Mouse (Mus musculus) midbrain, embryonic 13.5 days (tissue): ENCODE measurements around the gene Map4k4. TPM values are rescaled to one million over a fixed set of nuclear protein-coding genes. Genes with fewer than 3 reads are reported as not detected.

Source experiments
- ATAC-seq: fragments of 200-750 bp; cut with Nextera tagmentation; 2 replicates; pipeline ENCODE4 v1.8.0; 2017; ENCODE audit warnings: mild to moderate bottlenecking, moderate TSS enrichment, moderate library complexity
- H3K27ac ChIP-seq: fragments of 300-500 bp; sonication (generic); 2 replicates; pipeline ENCODE4 v1.5.1; 2015; ENCODE audit warnings: inconsistent platforms, mild to moderate bottlenecking, moderate library complexity
- H3K27me3 ChIP-seq: fragments of 300-500 bp; sonication (generic); 2 replicates; pipeline ENCODE4 v1.6.1; 2015; ENCODE audit warnings: mild to moderate bottlenecking, inconsistent platforms
- H3K36me3 ChIP-seq: fragments of 300-500 bp; sonication (generic); 2 replicates; pipeline ENCODE4 v1.6.1; 2015; ENCODE audit warnings: mild to moderate bottlenecking, inconsistent platforms
- H3K4me1 ChIP-seq: fragments of 300-500 bp; sonication (generic); replicated peaks from 2 replicates; pipeline ENCODE4 v1.6.1; 2015; ENCODE audit warnings: inconsistent platforms
- H3K4me2 ChIP-seq: fragments of 300-500 bp; sonication (generic); replicated peaks from 2 replicates; pipeline ENCODE4 v1.6.1; 2015; ENCODE audit warnings: moderate library complexity, mild to moderate bottlenecking, inconsistent platforms
- H3K4me3 ChIP-seq: fragments of 300-500 bp; sonication (generic); replicated peaks from 2 replicates; pipeline ENCODE4 v1.5.1; 2015; ENCODE audit warnings: mild to moderate bottlenecking, inconsistent platforms
- H3K9ac ChIP-seq: fragments of 300-500 bp; sonication (generic); replicated peaks from 2 replicates; pipeline ENCODE4 v1.6.1; 2015; ENCODE audit warnings: mild to moderate bottlenecking, inconsistent platforms
- H3K9me3 ChIP-seq: fragments of 300-500 bp; sonication (generic); 2 replicates; pipeline ENCODE4 v1.6.1; 2016; ENCODE audit warnings: mild to moderate bottlenecking, inconsistent platforms
- WGBS: fragments of 180-500 bp; shearing (Covaris S2); methylation state at CpG from one replicate; pipeline ENCODE4 v1.1.7; 2015; 5-methylcytosine and 5-hydroxymethylcytosine counted together
- polyA plus RNA-seq: library from polyadenylated mRNA; unstranded; fragments of >200 nt; fragmentation: Nextera tagmentation; extraction: Ambion mirVana; gene quantifications from 2 replicates; pipeline ENCODE4 v1.2.1, GENCODE M21; 2015

Gene Map4k4
- polyA plus RNA-seq, 1 experiment from 2014 or later = 58.2 TPM

- ATAC-seq = no peak
- Histone ChIP-seq H3K4me1 (peaks cover 43% of the 10 kb centered on the region), H3K36me3 (peaks cover 45% of the 10 kb centered on the region), H3K27ac (no peak overlapping the region), H3K4me3 (no peak overlapping the region), H3K27me3 (no peaks in the 10 kb centered on the region), H3K9ac (no peak overlapping the region), H3K9me3 (no peaks in the 10 kb centered on the region), H3K4me2 (no peak overlapping the region)
- 88% methylated on average over 4 of the region's 4 CpGs for WGBS
Observed at GRCm38 (mm10) chr1:39973911-39974310, 73.2 kb downstream of the Map4k4 start.

- peaks cover 42% of the 10 kb centered on the region for H3K4me1 ChIP-seq
- no peak overlapping the region for H3K4me2 ChIP-seq
- 91% methylated on average over 2 of the region's 2 CpGs for WGBS
- no peak overlapping the region for H3K4me3 ChIP-seq
- H3K36me3 ChIP-seq = peaks cover 56% of the 10 kb centered on the region
- ATAC-seq = no peak
- no peak overlapping the region for H3K9ac ChIP-seq
- no peaks in the 10 kb centered on the region for H3K9me3 ChIP-seq
- H3K27ac ChIP-seq = no peak overlapping the region
- no peaks in the 10 kb centered on the region for H3K27me3 ChIP-seq
Observed at GRCm38 (mm10) chr1:39975005-39975404, 74.3 kb downstream of the Map4k4 start.

GRCm38 (mm10) chr1:39976107-39976506 lies 75.4 kb downstream of the Map4k4 start:
- WGBS = 96% methylated on average over 2 of the region's 2 CpGs
- Histone ChIP-seq H3K36me3 (peaks cover 67% of the 10 kb centered on the region), H3K27me3 (no peaks in the 10 kb centered on the region), H3K27ac (no peak overlapping the region), H3K4me2 (no peak overlapping the region), H3K4me3 (no peak overlapping the region), H3K9me3 (no peaks in the 10 kb centered on the region), H3K9ac (no peak overlapping the region), H3K4me1 (peaks cover 40% of the 10 kb centered on the region)
- ATAC-seq = no peak

GRCm38 (mm10) chr1:39976847-39977744 lies 76.4 kb downstream of the Map4k4 start:
- 72% methylated on average over 11 of the region's 11 CpGs for WGBS
- H3K4me3 ChIP-seq = no peak overlapping the region
- H3K36me3 ChIP-seq = peaks cover 76% of the 10 kb centered on the region
- no peak overlapping the region for H3K9ac ChIP-seq
- H3K4me1 ChIP-seq = peaks cover 40% of the 10 kb centered on the region
- peak overlapping the region; percentile 48 for H3K27ac ChIP-seq
- H3K4me2 ChIP-seq = no peak overlapping the region
- peak; percentile 57 for ATAC-seq
- no peaks in the 10 kb centered on the region for H3K9me3 ChIP-seq
- no peaks in the 10 kb centered on the region for H3K27me3 ChIP-seq

- WGBS = 90% methylated on average over 20 of the region's 20 CpGs
- H3K27me3 ChIP-seq = no peaks in the 10 kb centered on the region
- no peak overlapping the region for H3K27ac ChIP-seq
- no peak for ATAC-seq
- no peak overlapping the region for H3K4me2 ChIP-seq
- H3K36me3 ChIP-seq = peaks cover 86% of the 10 kb centered on the region
- no peaks in the 10 kb centered on the region for H3K9me3 ChIP-seq
- H3K4me3 ChIP-seq = no peak overlapping the region
- no peak overlapping the region for H3K9ac ChIP-seq
- peaks cover 27% of the 10 kb centered on the region for H3K4me1 ChIP-seq
Observed at GRCm38 (mm10) chr1:39978781-39979486, 78.2 kb downstream of the Map4k4 start.

GRCm38 (mm10) chr1:39980314-39981290 lies 79.9 kb downstream of the Map4k4 start:
- H3K9me3 ChIP-seq = no peaks in the 10 kb centered on the region
- peaks cover 87% of the 10 kb centered on the region for H3K36me3 ChIP-seq
- no peak overlapping the region for H3K4me2 ChIP-seq
- no peaks in the 10 kb centered on the region for H3K27me3 ChIP-seq
- H3K4me3 ChIP-seq = no peak overlapping the region
- 89% methylated on average over 15 of the region's 15 CpGs for WGBS
- H3K9ac ChIP-seq = no peak overlapping the region
- H3K4me1 ChIP-seq = peaks cover 27% of the 10 kb centered on the region
- ATAC-seq = 0 out of 2 replicates have a peak, but pooled peaks have one; percentile 6
- no peak overlapping the region for H3K27ac ChIP-seq

- WGBS = 80% methylated on average over 3 of the region's 3 CpGs
- H3K4me3 ChIP-seq = no peak overlapping the region
- no peak overlapping the region for H3K27ac ChIP-seq
- H3K9me3 ChIP-seq = no peaks in the 10 kb centered on the region
- ATAC-seq = no peak
- H3K36me3 ChIP-seq = peaks cover 88% of the 10 kb centered on the region
- no peaks in the 10 kb centered on the region for H3K27me3 ChIP-seq
- H3K4me1 ChIP-seq = peaks cover 18% of the 10 kb centered on the region
- H3K9ac ChIP-seq = no peak overlapping the region
- H3K4me2 ChIP-seq = no peak overlapping the region
Observed at GRCm38 (mm10) chr1:39981970-39982369, 81.3 kb downstream of the Map4k4 start.

GRCm38 (mm10) chr1:39982727-39983487 lies 82.2 kb downstream of the Map4k4 start:
- Histone ChIP-seq H3K27ac (peak overlapping the region; percentile 39), H3K9ac (no peak overlapping the region), H3K27me3 (no peaks in the 10 kb centered on the region), H3K4me1 (peaks cover 13% of the 10 kb centered on the region; the same call in 1 of the 2 replicates), H3K36me3 (peaks cover 85% of the 10 kb centered on the region), H3K4me2 (no peak overlapping the region), H3K4me3 (no peak overlapping the region), H3K9me3 (no peaks in the 10 kb centered on the region)
- ATAC-seq = peak; percentile 38; the same call in 1 of the 2 replicates
- WGBS = 74% methylated on average over 13 of the region's 13 CpGs

GRCm38 (mm10) chr1:39984331-39984730 lies 83.6 kb downstream of the Map4k4 start:
- Histone ChIP-seq H3K27me3 (no peaks in the 10 kb centered on the region), H3K4me2 (no peak overlapping the region), H3K36me3 (peaks cover 84% of the 10 kb centered on the region), H3K4me3 (no peak overlapping the region), H3K4me1 (peaks cover 6% of the 10 kb centered on the region; the same call in 1 of the 2 replicates), H3K9me3 (no peaks in the 10 kb centered on the region), H3K9ac (no peak overlapping the region), H3K27ac (no peak overlapping the region)
- ATAC-seq = 0 out of 2 replicates have a peak, but pooled peaks have one; percentile 12
- WGBS = 90% methylated on average over 9 of the region's 9 CpGs

- H3K9ac ChIP-seq = no peak overlapping the region
- no peaks in the 10 kb centered on the region for H3K27me3 ChIP-seq
- H3K27ac ChIP-seq = no peak overlapping the region
- H3K36me3 ChIP-seq = peaks cover 82% of the 10 kb centered on the region
- no peaks in the 10 kb centered on the region for H3K4me1 ChIP-seq
- ATAC-seq = no peak
- WGBS = 91% methylated on average over 9 of the region's 9 CpGs
- H3K4me3 ChIP-seq = no peak overlapping the region
- H3K9me3 ChIP-seq = no peaks in the 10 kb centered on the region
- no peak overlapping the region for H3K4me2 ChIP-seq
Observed at GRCm38 (mm10) chr1:39986820-39987219, 86.1 kb downstream of the Map4k4 start.

- peaks cover 88% of the 10 kb centered on the region for H3K36me3 ChIP-seq
Observed at GRCm38 (mm10) chr1:39988841-39989240, 88.1 kb downstream of the Map4k4 start.

More at GRCm38 (mm10) chr1:39988841-39989240, 88.1 kb downstream of the Map4k4 start:
- H3K4me3 ChIP-seq = no peak overlapping the region
- ATAC-seq = no peak
- H3K27ac ChIP-seq = no peak overlapping the region
- H3K9me3 ChIP-seq = no peaks in the 10 kb centered on the region
- no peak overlapping the region for H3K9ac ChIP-seq
- H3K4me1 ChIP-seq = no peaks in the 10 kb centered on the region
- no peaks in the 10 kb centered on the region for H3K27me3 ChIP-seq
- no peak overlapping the region for H3K4me2 ChIP-seq
- WGBS = 88% methylated on average over 12 of the region's 12 CpGs
